In the genomic region with DNA sequence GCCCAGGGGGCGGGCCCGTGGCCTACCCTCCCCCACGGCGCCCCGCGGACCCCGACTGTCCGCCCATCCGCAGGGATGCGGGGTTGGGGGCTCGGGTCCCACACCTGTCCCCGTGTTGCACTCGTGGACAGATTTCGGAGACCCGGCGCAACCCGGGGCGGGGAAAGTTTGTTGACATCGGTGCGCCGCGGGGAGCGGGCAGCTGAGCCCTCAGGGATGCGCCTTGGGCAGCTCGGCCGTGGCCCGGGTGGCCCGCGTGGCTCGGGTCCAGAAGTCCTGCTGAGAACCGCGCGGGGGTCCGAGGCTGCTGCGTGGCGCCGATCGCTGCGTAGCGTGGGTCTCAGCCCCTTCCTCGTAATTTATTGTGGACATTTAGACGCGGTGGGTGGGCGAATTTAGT, we compare ENCODE assay signal across 8 mouse cellular contexts. TPM values are rescaled to one million over a fixed set of nuclear protein-coding genes. Genes with fewer than 3 reads are reported as not detected.
DNase-seq lines count a peak whose midpoint lies in the region; ATAC-seq and TF ChIP-seq lines count a peak whose summit lies in the region.

No protein-coding gene starts in this region.

- peak overlapping the region; percentile 64 for H3K4me3 ChIP-seq in heart, embryonic 11.5 days (ENCODE audit: low read depth, low read length)
- peak overlapping the region; percentile 51 for H3K4me3 ChIP-seq in embryonic fibroblast, embryonic 13.5 days (ENCODE audit: insufficient read depth, low read length)
- peak overlapping the region; percentile 79 for H3K4me3 ChIP-seq in hindbrain, embryonic 13.5 days
- peak overlapping the region; percentile 84 for H3K4me3 ChIP-seq in lung, embryonic 16.5 days (ENCODE audit: low read length)
- peak overlapping the region; percentile 92 for H3K4me3 ChIP-seq in testis, adult 2 months (ENCODE audit: control insufficient read depth, low read depth, low read length)

- H3K36me3 ChIP-seq in heart, embryonic 11.5 days (ENCODE audit: control insufficient read depth, insufficient read depth, low read length), result no peaks in the 10 kb centered on the region
- H3K36me3 ChIP-seq in hindbrain, embryonic 13.5 days, result no peaks in the 10 kb centered on the region
- no peaks in the 10 kb centered on the region for H3K36me3 ChIP-seq in lung, embryonic 16.5 days (ENCODE audit: control insufficient read depth, insufficient read depth, low read length)
- no peaks in the 10 kb centered on the region for H3K36me3 ChIP-seq in testis, adult 2 months (ENCODE audit: control insufficient read depth, insufficient read depth, low read length)

- 0 out of 2 replicates have a peak, but pooled peaks cover 2% of the 10 kb centered on the region for H3K4me1 ChIP-seq in heart, embryonic 11.5 days (ENCODE audit: control insufficient read depth, insufficient read depth, low read length)
- no peaks in the 10 kb centered on the region for H3K4me1 ChIP-seq in embryonic fibroblast, embryonic 13.5 days (ENCODE audit: control insufficient read depth, insufficient read depth, low read length)
- H3K4me1 ChIP-seq in hindbrain, embryonic 13.5 days (replicated peaks), result peaks cover 10% of the 10 kb centered on the region; the same call in 1 of the 2 replicates
- peaks cover 15% of the 10 kb centered on the region for H3K4me1 ChIP-seq in lung, embryonic 16.5 days (replicated peaks; ENCODE audit: control insufficient read depth, insufficient read depth, low read length)
- no peaks in the 10 kb centered on the region; the same call in 1 of the 2 replicates for H3K4me1 ChIP-seq in testis, adult 2 months (ENCODE audit: control insufficient read depth, insufficient read depth, low read length)

- H3K27ac ChIP-seq in heart, embryonic 11.5 days (ENCODE audit: low read depth, low read length), result no peak overlapping the region
- no peak overlapping the region for H3K27ac ChIP-seq in embryonic fibroblast, embryonic 13.5 days (ENCODE audit: insufficient read depth, low read length)
- peak overlapping the region; percentile 56 for H3K27ac ChIP-seq in hindbrain, embryonic 13.5 days
- H3K27ac ChIP-seq in lung, embryonic 16.5 days (ENCODE audit: low read length), result no peak overlapping the region
- no peak overlapping the region for H3K27ac ChIP-seq in testis, adult 2 months (ENCODE audit: control insufficient read depth, insufficient read depth, low read depth, low read length)

- TF ChIP-seq CTCF in embryonic fibroblast, embryonic 13.5 days (IDR thresholded peaks at IDR 0.05; ENCODE audit: borderline replicate concordance, insufficient read depth, low read length), result no peak
- no peak for TF ChIP-seq CTCF in testis, adult 2 months (IDR thresholded peaks at IDR 0.05; ENCODE audit: control insufficient read depth, insufficient read depth, insufficient replicate concordance, low read depth, low read length)

- under 1% methylated on average over 42 of the region's 44 CpGs for WGBS in heart, embryonic 11.5 days (ENCODE audit: insufficient replicate concordance)
- WGBS in hindbrain, embryonic 13.5 days, result under 1% methylated on average over 44 of the region's 44 CpGs
- WGBS in lung, embryonic 16.5 days, result 1% methylated on average over 36 of the region's 44 CpGs

- peak; percentile 39 for ATAC-seq in heart, embryonic 11.5 days (replicated peaks; ENCODE audit: insufficient number of reproducible peaks, low FRiP score, low TSS enrichment)
- no peak for ATAC-seq in hindbrain, embryonic 13.5 days (ENCODE audit: low FRiP score)
- ATAC-seq in lung, embryonic 16.5 days (ENCODE audit: low read depth), result peak; percentile 50

- no peak for DNase-seq in heart, adult 9 months (ENCODE audit: low spot score in 2 of 2)
- DNase-seq in Muller cell, postnatal 12 days (ENCODE audit: inconsistent ontology term), result peak; percentile 46
- no peak for DNase-seq in spleen, adult 12 weeks (ENCODE audit: low spot score)

- peak overlapping the region; percentile 69 for H3K9ac ChIP-seq in heart, embryonic 11.5 days (ENCODE audit: low read depth, low read length)
- peak overlapping the region; percentile 79 for H3K9ac ChIP-seq in hindbrain, embryonic 13.5 days
- peak overlapping the region; percentile 79 for H3K9ac ChIP-seq in lung, embryonic 16.5 days (ENCODE audit: low read length)

- peaks cover 20% of the 10 kb centered on the region for H3K27me3 ChIP-seq in heart, embryonic 11.5 days (ENCODE audit: control insufficient read depth, insufficient read depth, low read length)
- H3K27me3 ChIP-seq in hindbrain, embryonic 13.5 days, result peaks cover 37% of the 10 kb centered on the region
- no peaks in the 10 kb centered on the region for H3K27me3 ChIP-seq in lung, embryonic 16.5 days (ENCODE audit: control insufficient read depth, insufficient read depth, low read depth, low read length)
- no peaks in the 10 kb centered on the region for H3K27me3 ChIP-seq in testis, adult 2 months (ENCODE audit: control insufficient read depth, insufficient read depth, low read length)

- no peaks in the 10 kb centered on the region for H3K9me3 ChIP-seq in heart, embryonic 11.5 days (replicated peaks; ENCODE audit: control insufficient read depth, low read length)
- H3K9me3 ChIP-seq in hindbrain, embryonic 13.5 days, result no peaks in the 10 kb centered on the region
- no peaks in the 10 kb centered on the region for H3K9me3 ChIP-seq in lung, embryonic 16.5 days (ENCODE audit: control insufficient read depth, low read length)

- H3K4me2 ChIP-seq in heart, embryonic 11.5 days, result peak overlapping the region; percentile 95
- peak overlapping the region; percentile 96 for H3K4me2 ChIP-seq in hindbrain, embryonic 13.5 days
- peak overlapping the region; percentile 72 for H3K4me2 ChIP-seq in lung, embryonic 16.5 days (ENCODE audit: low read depth, low read length)

- TF ChIP-seq POLR2A in embryonic fibroblast, embryonic 13.5 days (IDR thresholded peaks at IDR 0.05; ENCODE audit: low read depth, low read length), result no peak
- no peak for TF ChIP-seq POLR2A in testis, adult 2 months (IDR thresholded peaks at IDR 0.05; ENCODE audit: control insufficient read depth, low read depth, low read length)

RNA-seq across cellular contexts. Expression of gene Hivep3, which starts 0.4 kb away (rescaled TPM):
- polyA plus RNA-seq in heart, embryonic 11.5 days (2014; fragmentation: Nextera tagmentation; extraction: Ambion mirVana), result 4.8 and 6.7 TPM in 2 replicates
- 2.9 and 3.8 TPM in 2 replicates for polyA plus RNA-seq in embryonic fibroblast, embryonic 13.5 days (2011; ENCODE audit: insufficient read length, low read depth, missing spikeins)
- polyA plus RNA-seq in hindbrain, embryonic 13.5 days (2015; fragmentation: Nextera tagmentation; extraction: Ambion mirVana), result 9.1 and 12.8 TPM in 2 replicates
- polyA plus RNA-seq in lung, embryonic 16.5 days (2015; fragmentation: Nextera tagmentation; extraction: Ambion mirVana), result 27.9 and 30.3 TPM in 2 replicates
- polyA plus RNA-seq in testis, adult 2 months (2012; rRNA removed), result 1.7 and 2.0 TPM in 2 replicates
